Mouse (Mus musculus) heart, postnatal 36 days (tissue): ENCODE data around the gene Slpi. TPM values are rescaled to one million over a fixed set of nuclear protein-coding genes. Genes with fewer than 3 reads are reported as not detected.

Experiments used
- DNase-seq, 2 experiments: peaks; one replicate each; pipeline ENCODE4 v3.0.0; 2021 to 2022
- intact Hi-C: fragments of 180-260 bp; cut with DNase I; formaldehyde crosslinking; loops from one replicate; pipeline ENCODE4 v1.15.1; 2025
- total RNA-seq, 2 experiments: library from RNA; stranded (reverse); gene quantifications; 2 replicates each; pipeline ENCODE4 v1.2.3; 2021

Gene Slpi
- total RNA-seq, 2 experiments from 2014 or later, result 8.0 to 11.0 TPM

GRCm38 (mm10) chr2:164422675-164423393 is 33.9 kb upstream of the Slpi start:
- no peak for DNase-seq
- intact Hi-C loops, result no loop called here

- DNase-seq, result no peak
- intact Hi-C loops, result no loop called here
These were observed 33.1 kb upstream of the Slpi start for GRCm38 (mm10) chr2:164421979-164422378.

DNA sequence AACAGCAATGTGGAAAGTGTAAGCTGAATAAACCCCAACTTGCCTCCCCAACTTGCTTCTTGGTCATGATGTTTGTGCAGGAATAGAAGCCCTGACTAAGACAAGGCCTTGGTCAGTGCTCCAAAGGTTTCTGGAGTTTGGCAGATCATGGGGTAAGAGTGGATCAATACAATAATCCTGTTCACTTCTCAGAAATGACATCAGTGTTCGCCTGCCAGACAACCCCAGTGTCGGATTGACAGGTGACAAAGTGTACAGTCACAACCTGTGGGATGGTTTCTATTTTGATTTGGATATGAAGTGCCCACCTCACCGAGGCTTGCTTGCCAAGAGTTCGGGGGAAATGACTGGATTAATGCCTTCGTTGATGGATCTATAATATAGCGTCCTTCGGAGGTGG is 32.4 kb upstream of the Slpi start:
- DNase-seq, result no peak
- intact Hi-C loops, result no loop called here

DNA sequence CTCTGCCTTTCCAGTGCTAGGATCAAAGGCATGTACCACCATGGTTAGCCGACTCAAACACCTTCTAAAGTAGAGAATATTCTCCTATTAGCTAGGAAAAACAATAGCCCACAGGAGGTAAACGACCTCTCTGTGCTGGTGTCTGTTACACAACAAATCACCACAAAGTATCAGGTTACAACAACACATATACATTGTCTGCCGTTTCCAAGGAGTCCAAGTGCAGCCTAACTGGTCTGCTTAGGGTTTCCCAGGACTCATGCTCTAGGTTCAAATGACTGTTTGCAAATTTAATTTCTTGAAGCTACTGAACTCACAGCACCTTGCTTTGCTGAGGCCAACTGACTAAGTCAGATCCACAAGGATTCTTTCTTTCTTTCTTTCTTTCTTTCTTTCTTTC is 30.6 kb upstream of the Slpi start:
- intact Hi-C loops, result no loop called here

DNA sequence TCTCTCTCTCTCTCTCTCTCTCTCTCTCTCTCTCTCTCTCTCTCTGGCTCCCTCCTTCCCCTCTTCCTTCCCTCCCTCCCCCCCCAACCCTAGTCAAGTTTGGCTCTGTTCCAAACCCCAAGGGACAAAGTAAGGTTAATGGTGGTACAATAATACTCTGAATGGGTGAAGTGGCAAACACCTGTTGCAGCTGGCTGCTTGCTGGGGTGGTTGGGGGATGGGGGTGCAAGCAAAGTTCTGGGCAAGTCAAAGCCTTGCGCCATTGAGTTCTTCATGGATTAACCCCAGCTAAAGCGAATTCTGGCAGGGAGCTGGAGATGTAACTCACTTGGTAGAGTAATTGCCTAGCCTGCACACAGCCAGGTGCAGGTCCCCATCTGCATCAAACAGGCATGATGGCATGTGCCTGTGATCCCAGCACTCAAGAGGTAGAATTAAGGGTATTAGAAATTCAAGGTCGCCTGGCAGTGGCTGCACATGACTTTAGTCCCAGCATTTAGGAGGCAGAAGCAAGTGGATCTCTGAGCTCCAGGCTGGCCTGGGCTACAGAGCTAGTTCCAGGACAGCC is 29.5 kb upstream of the Slpi start:
- DNase-seq, result no peak
- intact Hi-C loops, result no loop called here

More for the DNA sequence above, 30.6 kb upstream of the Slpi start:
- no peak for DNase-seq

DNA sequence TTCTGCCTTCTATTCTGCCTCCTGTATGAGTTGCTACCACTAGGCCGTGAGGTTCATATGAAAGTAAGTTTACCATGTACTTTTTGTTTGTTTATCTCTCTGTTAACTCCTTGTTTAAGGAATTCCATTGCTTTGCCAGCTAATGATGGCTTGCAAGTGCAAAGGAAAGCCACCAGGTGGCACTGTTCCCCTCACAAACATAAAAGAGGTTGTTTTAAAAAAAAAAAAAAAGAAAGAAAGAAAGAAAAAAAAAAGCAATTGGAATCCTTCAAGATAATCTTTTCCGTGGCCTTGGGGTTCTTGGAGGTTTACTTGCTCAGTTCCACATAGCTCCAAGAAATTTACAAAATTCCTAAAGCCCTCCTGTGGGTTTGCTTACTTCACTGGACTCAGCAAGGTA is 28.3 kb upstream of the Slpi start:
- peak; percentile 42 to 50 for DNase-seq

GRCm38 (mm10) chr2:164414581-164414980 is 25.7 kb upstream of the Slpi start:
- intact Hi-C loops, result no loop called here

More for the DNA sequence above, 28.3 kb upstream of the Slpi start:
- intact Hi-C loops, result loop anchor here (1.0 to 2.0 kb wide), 3 partner anchors 42 to 114 kb away; no protein-coding TSS in a partner anchor

GRCm38 (mm10) chr2:164414167-164414566 is 25.3 kb upstream of the Slpi start:
- DNase-seq, result no peak
- intact Hi-C loops, result no loop called here

More at GRCm38 (mm10) chr2:164414581-164414980, 25.7 kb upstream of the Slpi start:
- DNase-seq, result no peak

DNA sequence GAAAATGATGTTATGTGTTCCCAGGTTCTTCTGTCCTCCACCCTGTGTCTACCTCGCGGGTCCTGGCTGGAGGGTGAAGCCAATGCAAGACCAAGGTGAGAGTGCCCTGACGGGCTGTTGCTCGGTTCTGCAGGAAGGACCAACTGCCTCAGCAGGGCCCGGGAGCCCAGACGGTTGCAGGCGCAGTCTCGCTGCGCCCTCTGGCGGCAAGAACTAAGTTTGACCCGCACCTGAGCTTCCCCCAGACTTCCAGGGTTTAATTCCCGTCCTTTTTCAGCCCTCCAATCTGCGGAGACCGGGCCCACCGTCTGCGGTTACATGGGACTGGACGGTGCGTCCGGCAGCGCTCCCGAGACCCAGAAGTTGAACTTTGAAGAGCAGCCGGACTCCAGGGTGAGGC is 18.8 kb upstream of the Slpi start:
- DNase-seq, result peak; percentile 76
- intact Hi-C loops, result loop anchor here (1.0 kb wide), 1 partner anchor 304 kb away; no protein-coding TSS in a partner anchor

GRCm38 (mm10) chr2:164405519-164405918 is 16.6 kb upstream of the Slpi start:
- no peak for DNase-seq
- intact Hi-C loops, result no loop called here

- intact Hi-C loops, result no loop called here
- no peak for DNase-seq
These were observed 16.2 kb upstream of the Slpi start, which contains the start of gene Matn4 for GRCm38 (mm10) chr2:164405060-164405459. Gene Matn4, minus strand, starts transcription at chr2:164405160.

- intact Hi-C loops, result no loop called here
These were observed 15.4 kb upstream of the Slpi start for GRCm38 (mm10) chr2:164404082-164404990.

GRCm38 (mm10) chr2:164403396-164404081 is 14.6 kb upstream of the Slpi start:
- no peak for DNase-seq
- intact Hi-C loops, result no loop called here

More at GRCm38 (mm10) chr2:164404082-164404990, 15.4 kb upstream of the Slpi start:
- peak; percentile 55 to 71 for DNase-seq

- intact Hi-C loops, result no loop called here
- DNase-seq, result peak; percentile 70 to 81
These were observed 14.0 kb upstream of the Slpi start, which contains the start of gene Rbpjl for GRCm38 (mm10) chr2:164402906-164403305. Gene Rbpjl, plus strand, starts transcription at chr2:164403141.

GRCm38 (mm10) chr2:164396911-164397310 is 8.0 kb upstream of the Slpi start:
- intact Hi-C loops, result no loop called here
- no peak for DNase-seq

DNA sequence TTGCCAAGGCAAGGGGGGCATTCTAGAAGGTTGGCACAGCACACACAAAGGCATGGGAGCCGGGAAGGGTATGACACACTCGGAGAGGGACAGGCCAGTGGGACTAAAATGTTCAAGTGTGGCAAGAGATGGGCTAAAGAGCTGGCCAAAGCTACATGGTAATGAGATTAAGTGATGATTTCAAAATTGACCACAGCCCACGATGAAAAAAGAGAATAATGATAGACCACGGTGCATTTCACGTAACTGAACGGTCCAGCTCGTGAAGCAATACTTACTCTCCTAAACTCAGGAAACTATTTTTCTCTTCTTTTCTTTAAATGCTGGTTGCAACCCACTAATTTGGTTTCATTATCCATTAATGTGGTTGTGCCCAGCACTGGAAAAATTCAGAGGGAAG is 7.2 kb upstream of the Slpi start:
- intact Hi-C loops, result no loop called here
- no peak for DNase-seq

- DNase-seq, result no peak
- intact Hi-C loops, result no loop called here
These were observed 4.2 kb upstream of the Slpi start for GRCm38 (mm10) chr2:164393126-164393525.

DNA sequence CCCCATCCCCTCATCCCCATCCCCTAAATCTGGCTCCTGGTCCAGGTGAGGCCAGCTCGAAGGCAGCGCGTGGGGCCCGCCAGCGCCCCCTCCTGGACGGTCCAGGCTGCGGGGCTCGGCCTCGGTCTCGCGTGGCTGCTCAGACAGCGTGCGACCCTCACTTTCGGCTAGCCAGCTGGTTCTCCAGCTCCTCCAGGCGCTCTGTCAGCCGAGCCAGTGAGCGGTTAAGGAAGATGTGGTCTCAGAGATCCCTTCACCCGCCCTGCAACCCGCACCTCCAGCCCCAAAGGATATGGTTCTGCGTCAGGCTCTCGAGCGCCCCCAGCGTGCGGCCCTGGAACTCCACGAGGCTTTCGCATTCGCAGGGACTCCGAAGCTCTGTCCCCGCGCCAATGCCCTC is 604 bp upstream of the Slpi start:
- intact Hi-C loops, result loop anchor here (5.0 kb wide), 1 partner anchor 287 kb away; no protein-coding TSS in a partner anchor
- peak; percentile 83 to 86 for DNase-seq

GRCm38 (mm10) chr2:164386953-164387352 is 1.9 kb downstream of the Slpi start:
- peak in 1 of 2 experiments; percentile 28 for DNase-seq
- intact Hi-C loops, result loop anchor here (5.0 kb wide), 1 partner anchor 285 kb away; no protein-coding TSS in a partner anchor
